Mouse (Mus musculus) heart, postnatal 0 days (tissue): ENCODE measurements around the gene Timm8a2.

ENCODE experiments used
- CTCF ChIP-seq: IDR thresholded peaks from 2 replicates; pipeline ENCODE4 v1.5.1; 2016; ENCODE audit warnings: antibody characterized with exemption, control low read depth, low read depth
- EP300 ChIP-seq: IDR thresholded peaks from 2 replicates; pipeline ENCODE4 v1.6.1; 2016; ENCODE audit warnings: antibody characterized with exemption, low read depth

DNA sequence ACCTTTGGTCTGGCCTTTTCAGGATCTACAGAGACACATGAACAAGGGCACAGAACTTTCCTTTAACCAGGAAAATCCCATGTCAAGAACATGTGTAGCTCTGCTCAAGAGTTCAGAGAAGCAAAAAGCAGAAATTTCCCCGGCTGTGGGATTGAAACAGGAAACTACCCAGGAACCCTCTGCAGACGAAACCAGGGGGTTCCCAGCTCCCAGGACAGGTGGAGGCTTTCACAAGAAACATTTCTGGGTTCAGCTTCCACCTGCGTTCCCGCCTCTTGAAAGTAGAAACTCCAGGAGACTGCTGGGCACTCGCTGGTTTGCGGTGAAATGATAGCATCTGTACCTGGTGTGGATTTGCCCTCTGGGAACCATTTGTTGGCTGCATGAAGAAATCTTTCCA, 22.4 kb downstream of the Timm8a2 start:
- TF ChIP-seq CTCF: no peak
- no peak for TF ChIP-seq EP300
